Mouse (Mus musculus) bone marrow, adult 2 months (tissue): ENCODE data around the gene Lbp.

Experiments
- CTCF ChIP-seq: fragments of 200-500 bp; IDR thresholded peaks from 2 replicates; pipeline ENCODE4 v1.5.1; 2011; ENCODE audit warnings: low read length, control low read depth; ENCODE audit not compliant: control insufficient read depth, insufficient read depth
- POLR2A ChIP-seq: fragments of 200-500 bp; IDR thresholded peaks from 2 replicates; pipeline ENCODE4 v1.6.1; 2011; ENCODE audit warnings: low read depth, mild to moderate bottlenecking, control low read depth, low read length, borderline replicate concordance; ENCODE audit not compliant: control insufficient read depth

DNA sequence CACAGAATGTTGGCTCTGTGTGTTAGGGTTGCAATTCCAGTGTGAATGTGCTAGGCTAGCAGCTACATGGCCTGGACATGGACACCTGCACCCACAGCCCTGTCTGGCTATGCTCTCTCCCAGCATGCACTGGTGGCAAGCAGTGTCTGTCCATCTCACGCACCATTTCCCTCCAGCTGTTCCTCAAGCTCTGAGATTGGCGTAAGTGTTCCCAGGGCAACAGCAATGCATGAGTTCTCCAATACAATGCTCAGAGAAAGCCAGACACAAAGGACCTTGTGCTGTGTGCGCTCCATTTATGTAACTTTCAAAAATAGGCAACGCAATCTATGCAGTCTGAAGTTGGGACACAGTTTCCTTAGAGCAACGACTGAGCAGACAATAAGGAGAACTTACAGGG lies 37.2 kb downstream of the Lbp start:
- TF ChIP-seq CTCF: no peak
- TF ChIP-seq POLR2A: no peak
